Mouse (Mus musculus) thymus, postnatal 10 days (tissue): ENCODE results near the gene Tchp.

Source experiments
- DNase-seq, 2 experiments: peaks; one replicate each; pipeline ENCODE4 v3.0.0; 2021; ENCODE audit warnings: low spot score in 2 of 2

Tchp gene

DNA sequence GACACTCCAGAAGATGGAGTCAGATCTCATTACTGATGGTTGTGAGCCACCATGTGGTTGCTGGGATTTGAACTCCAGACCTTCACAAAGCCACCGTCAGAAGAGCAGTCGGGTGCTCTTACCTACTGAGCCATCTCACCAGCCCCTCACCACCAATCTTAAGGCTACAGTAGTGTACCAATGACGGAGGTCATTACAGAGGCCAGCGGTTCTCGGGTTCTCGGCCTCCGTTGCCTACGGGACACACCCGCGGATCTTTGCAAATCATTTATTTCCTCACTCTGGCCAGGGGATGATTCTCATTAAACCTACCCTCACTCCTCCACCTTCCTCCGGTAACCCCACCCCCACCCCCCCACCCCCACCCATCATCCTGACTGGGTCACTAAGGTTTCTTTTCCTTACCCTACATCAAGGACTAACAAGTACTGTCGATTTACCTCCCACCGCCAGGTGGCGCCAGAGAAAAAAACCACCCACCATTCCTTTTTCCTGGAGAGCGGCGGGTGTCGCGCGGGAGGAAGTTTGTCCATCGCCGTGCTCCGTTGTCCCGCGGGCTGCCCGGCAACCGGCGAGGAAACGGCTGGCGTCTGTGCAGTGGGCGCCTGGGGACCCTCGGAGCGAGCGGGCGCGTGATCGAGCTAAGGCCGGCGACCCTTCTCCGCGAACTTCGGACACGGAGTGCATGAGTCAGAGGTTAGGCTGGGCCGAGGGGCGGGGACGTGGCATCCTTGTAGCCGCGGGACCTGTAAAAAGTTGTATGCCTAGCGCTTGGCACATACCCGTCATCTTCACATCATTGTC lies at the start of gene Tchp:
Gene Tchp (plus strand): TSS at position 496 of the 804 bp plus-strand sequence.
- DNase-seq = peak; percentile 86 to 95

DNA sequence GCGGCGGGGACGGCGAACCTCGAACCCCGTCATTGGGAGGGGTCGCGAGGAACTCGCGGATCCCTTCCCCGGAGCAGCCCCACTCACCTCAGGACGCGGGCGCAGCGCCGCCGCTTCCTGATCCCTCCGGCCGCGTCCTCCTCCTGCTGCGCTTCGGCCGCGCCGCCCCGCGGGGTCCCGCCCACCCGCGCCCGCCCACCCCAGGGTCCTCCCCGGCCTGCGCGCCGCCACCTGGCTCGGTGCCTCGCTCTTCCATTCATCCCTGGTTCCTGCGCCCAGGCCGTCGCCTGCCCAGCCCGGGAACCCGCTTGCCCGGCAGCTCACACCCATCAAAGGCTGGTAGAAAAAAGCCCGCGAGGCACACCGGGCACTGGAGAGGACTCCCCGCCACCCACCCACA lies 49.3 kb upstream of the Tchp start, which contains the start of gene Trpv4:
Gene Trpv4 (minus strand): TSS at position 167 of the 400 bp plus-strand sequence.
- DNase-seq = no peak

DNA sequence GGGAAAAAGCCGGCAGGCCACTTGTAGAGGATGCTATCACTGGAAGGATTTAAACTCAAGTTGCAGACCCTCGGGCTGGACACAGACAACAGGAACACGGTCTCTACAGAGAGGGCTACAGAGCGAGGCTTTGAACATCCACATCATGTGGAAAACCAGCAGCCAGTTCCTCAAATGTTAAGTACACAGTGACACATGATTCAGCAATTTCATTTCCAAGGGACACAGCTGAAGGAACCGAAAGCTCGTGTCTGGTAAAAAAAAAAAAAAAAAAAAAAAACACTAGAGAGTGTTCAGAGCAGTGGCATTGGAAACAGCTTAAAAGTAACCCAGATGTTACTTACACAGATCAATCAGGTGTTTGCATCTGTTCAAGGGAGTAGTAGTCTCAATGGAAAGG lies 46.5 kb upstream of the Tchp start:
- DNase-seq = no peak

DNA sequence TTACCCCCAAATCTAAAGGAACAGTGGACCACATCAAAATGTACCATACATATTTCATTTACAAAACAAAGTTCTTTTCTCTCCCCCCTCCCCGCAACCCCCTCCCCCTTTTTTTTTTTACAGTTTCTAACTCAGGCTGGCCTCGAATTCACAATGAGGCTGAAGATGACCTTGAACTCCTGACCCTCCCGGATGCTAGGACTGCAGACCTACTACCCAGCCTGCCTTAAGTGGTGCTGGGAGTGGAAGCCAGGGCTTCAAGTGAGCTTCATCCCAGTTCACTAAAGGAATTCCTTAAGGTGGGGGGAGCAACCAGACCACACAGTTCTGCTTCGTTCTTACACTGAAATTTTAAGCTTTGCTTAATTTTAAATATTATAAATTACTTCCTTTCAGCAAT lies 43.4 kb upstream of the Tchp start:
- no peak for DNase-seq

DNA sequence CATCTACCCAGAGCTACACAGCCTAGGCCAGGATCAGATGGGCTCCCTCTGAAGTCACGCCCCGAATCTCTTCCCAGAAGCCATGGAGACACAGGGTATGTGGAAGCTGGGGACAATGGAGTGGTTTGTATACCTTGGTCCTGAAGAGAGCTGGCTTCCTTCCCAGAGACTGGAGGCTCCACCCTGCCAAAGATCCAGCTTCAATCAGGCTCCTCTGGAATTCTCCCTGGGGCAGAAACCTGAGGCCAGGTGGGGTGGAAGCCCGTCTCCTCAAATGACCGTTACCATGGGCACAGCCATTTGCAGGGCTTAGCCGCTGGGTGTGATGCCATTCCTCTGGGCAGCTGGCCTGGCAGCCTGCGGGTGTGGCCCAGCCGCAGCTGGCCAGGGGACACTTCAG lies 42.8 kb upstream of the Tchp start:
- no peak for DNase-seq

DNA sequence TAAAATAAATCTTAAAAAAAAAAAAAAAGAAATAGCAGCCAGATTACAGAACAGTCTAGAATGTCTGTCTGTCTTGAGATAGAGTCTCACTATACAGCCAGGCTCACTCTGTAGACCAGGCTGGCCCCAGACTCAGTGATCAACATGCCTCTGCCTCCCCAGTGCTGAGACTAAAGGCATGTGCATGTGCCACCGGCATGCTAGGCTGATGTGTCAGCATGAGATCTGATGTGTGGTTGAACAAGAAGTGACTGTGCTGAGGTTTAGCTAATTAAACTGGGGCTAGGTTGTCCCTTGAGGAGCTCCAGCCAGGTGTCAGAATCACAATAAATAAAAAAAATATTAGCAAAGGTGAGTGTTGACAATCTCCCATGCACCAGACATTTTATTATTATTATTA lies 40.9 kb upstream of the Tchp start:
- no peak for DNase-seq

DNA sequence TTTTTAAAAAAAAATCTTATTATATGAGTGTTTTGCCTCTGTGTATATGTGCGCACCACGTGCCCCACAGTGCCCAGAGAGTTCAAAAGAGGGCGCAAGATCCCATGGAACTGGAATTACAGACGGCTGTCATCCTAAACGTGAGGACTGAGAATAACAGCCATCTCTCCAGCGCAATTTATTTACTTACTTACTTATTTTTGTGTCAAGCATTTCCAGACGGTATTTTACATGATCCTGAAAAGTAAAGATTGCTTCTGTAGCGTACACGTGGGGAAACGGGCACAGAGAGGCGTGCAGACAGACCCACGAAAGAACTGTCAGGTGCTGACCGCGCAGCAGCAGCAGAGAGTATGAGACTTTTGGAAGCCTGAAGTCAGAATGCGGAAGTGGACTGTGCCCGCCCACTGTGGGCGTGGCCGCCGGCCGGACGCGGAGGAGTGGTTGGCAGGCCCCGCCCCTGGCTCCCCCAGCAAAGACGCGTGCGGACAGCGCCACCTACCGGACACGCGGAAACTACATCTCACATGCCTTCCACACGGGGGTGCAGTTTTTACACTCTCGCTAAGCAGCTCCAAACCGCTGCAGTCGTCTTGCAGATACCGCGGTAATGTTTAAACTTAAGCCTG lies 40.2 kb upstream of the Tchp start:
- peak; percentile 97 to 100 for DNase-seq

DNA sequence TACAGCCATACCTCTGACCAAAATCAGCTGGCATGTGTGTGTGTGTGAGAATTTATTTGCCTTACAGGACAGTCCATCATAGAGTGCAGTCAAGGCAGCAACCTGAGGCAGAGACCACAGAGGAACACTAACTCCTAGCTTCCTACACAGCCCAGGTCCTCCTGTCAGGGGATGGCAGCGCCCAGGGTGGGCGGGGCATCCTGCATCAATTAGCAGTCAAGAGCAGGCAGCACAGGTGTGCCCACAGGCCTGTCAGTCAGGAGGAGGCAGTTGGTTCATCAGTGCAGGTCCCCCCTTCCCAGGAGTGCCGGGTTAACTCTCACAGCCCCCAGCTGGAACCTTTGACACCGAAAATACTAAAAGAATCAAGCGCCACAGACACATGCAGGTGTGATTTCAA lies 38.5 kb upstream of the Tchp start:
- DNase-seq = no peak

DNA sequence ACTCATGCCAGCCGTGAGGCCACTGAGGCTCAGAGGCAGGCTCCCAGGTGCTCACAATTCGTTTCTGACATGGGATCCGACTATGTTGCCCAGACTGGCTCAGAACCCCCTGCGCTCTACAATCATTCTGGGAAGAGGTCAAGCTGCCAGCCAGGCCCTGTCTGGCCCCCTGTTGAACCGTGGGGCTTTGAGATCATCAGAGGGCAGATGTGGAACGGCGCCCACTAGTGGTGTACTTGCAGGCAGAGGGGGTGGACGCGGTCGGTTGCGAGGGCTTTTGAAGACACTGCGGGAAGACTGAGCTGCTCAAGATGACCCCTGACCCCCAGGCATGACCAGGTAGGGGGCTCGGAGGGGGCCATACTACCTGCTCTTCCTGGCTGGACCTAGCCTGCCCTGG lies 34.4 kb upstream of the Tchp start:
- DNase-seq = no peak

DNA sequence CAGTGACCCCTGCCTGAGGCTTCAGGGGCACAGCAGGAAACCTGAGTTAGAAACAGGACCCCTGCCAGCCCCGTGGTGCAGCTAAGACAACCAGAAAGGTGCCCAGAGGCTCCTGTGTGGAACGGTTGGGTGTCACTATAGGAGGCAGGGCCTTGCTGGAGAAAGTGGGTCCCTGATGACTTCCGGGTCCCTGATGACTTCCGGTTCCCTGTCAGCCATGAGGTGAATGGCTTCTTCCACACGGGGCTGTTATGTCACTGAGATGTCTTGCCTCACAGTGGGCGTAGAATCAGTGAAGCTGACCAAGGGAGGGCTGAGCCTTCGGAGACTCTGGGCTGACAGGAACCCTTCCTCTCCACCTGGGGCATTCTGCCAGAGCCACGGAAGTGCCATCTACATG lies 33.0 kb upstream of the Tchp start:
- DNase-seq = no peak

DNA sequence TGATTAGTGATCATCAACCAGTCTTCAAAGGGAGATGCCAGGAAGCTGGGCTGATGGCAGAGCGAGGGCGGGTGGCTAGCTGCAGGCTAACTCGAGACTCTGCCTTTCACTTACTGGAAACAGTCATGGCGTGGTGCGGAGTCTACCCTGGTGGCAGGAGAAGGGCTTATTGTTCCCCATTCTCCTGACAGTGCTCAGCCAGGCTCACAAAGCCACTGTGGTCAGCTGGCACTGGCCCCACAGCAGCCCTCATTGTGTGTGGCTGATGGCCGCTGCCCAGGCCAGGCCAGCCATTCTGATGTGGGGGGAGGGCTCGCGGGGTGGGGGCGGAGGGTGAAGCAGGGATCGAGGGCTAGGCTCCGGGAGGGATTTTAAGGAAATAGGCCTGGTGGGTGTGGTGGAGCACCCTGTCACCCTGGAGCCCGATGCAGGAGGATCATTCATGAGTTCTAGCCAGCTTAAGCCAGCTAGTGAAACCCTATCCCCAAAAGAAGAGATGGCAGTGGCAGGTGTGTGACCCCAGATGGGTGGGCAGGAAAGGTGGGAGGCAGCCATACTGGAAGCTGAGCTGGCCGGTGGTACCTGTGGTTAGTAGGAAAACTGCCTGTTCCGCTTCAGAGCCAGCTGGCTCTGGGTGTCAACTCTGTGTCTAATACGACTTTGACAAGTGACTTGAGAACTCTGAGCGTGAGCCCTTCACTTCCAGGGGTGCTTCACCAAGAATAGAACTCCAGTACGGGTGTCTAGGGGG lies 27.5 kb upstream of the Tchp start:
- peak in 1 of 2 experiments; percentile 28 for DNase-seq

DNA sequence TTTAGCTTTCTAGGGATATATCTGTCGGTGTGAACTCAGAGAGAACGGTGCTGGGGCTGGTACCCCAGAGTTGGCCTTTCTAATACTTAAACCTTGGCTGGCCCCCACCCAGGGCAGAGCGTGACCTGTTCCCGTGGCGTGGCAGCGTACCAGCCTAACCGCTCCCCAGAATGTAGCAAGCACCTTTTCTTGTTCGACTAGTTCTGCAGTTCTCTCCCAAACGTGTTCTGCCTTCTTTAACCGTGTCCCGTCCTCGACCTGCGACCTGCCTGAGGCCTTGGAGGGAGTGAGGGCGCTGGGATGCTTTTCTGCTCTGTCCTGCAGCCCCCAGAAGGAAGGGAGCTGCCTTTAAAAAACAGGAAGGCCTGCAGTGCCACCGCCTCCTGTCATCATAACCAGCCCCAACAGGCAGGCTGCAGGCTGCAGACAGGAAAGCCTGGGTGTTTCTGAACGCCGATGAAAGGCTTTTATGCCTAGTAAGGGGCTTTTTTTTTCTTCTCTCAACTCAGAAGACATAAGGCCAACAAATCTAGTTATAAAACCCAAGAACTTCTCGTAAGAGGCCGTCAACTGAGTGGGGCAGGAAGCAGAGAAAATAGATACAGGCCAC lies 26.8 kb upstream of the Tchp start:
- peak in 1 of 2 experiments; percentile 52 for DNase-seq

DNA sequence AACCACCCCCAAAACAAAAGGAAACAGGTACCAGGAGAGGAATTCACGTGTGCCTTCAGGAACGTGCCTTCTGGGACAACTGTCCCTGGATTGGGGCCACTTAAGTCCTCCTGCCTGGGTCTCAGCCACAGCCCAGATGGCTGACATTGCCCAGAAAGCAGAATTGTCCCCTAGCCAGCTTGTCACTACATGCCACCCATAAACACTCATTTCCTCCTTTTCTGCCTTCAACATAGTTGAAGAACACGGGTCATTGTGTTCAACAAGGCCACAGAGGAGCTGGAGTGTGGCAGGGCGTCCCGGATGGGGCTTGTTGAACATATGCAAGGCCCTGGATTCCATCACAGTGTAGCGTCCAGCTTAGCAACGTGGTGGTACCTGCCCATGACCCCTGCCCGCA lies 25.8 kb upstream of the Tchp start:
- no peak for DNase-seq

DNA sequence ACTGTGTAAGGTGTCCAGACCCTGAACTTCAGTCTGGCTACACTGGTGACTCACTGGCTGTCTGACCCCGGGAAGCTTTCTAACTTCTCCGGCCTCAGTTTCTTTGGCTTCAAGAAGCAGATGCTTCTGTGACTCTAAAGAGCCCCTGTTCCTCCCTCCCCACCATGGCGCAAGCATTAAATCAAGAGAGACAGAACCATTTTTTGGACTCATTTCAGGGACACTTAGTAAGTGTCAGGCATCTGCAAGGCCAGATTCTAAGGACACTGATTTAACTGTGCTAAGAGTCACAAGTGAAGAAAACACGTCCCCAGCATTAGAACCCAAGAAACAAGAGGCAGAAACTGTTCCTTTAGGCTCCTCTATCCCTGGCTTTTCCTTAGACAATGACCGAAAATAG lies 21.6 kb upstream of the Tchp start:
- no peak for DNase-seq

DNA sequence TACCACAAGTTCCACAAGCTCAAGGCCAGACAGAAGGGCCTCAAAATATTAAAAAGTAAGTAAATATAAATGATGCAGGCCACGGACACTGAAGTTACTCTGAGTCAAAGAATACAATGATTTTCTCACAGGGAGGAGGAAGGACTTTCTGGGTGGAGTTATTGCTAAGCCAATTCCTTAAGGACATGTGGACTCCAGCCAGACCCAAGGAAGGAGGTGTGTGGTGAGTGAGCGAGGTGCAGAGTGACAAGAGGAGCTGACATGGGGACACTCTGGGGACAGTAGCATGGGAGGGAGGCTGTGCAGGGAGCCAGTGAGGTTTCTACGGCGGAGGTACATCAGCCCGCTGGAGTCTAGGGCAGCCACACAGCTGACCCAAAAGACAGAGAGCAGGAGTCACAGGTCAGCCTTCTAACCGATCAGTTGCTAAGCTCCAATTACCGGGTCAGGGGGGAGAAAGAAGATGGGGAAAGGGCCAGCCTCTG lies 20.8 kb upstream of the Tchp start:
- DNase-seq = no peak

DNA sequence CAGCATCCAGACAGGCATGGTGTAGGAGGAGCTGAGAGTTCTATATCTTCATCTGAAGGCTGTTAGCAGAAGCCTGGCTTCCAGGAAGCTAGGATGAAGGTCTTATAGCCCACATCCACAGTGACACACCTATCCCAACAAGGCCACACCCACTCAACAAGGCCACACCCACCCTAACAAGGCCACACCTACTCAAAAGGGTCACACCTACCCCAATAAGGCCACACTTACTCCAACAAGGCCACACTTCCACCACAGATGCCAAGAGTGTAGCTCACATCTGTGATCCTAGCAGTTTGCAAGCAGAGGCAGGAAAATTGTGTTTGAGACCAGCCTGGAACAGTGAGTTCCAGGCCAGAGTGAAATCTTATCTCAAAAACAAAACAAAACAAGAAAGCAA lies 19.7 kb upstream of the Tchp start:
- DNase-seq = no peak

DNA sequence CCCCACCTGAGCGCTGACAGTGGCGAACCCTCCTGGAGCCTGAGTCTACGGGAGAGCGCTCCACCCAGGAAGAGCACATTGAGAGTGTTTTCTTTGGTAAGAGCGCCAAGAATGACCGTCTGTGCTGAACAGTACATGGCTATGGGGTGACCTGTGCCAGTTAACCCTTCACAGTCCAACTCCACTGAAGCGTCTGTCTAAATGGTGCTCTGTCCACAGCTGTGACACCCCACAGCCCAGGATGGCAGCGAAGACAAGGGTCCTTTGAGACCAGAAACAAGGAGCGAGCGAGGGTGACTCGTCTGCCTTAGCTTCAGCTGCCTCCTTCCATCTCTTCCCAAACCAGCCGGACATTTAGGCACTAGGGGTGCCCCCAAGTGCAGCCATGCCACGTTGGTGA lies 18.9 kb upstream of the Tchp start:
- no peak for DNase-seq

DNA sequence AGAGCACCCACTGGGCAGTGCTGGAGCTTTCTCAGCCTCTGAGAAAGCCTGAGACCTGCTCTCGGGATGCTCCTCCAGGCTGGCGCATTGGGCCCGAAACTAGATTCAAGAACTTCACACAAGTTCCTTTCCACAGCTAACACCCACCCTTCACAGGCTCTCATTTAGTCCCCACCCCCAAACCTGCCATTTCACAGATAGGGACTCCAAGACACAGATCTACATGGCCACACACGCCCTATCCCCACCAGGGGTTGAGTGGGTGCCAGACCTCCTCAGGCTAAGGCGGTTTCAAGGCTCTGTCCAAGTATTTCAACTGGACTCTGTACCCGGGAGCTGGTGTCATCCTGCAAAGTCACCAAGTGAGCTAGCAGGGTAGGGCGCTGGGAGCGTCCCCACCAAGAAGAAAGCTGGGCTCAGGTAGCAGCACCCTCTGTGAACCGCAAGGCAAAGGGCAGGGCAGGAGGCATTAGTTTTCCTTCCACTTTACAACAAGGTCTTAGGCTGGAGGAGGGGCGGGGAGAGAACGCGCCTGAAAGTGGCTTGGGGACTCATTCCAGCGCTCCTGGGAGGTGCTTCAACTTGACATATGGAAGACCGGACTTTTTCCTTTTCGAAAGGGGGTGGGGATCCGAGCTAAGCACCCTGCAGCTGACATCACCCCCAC lies 17.7 kb upstream of the Tchp start:
- peak in 1 of 2 experiments; percentile 25 for DNase-seq

DNA sequence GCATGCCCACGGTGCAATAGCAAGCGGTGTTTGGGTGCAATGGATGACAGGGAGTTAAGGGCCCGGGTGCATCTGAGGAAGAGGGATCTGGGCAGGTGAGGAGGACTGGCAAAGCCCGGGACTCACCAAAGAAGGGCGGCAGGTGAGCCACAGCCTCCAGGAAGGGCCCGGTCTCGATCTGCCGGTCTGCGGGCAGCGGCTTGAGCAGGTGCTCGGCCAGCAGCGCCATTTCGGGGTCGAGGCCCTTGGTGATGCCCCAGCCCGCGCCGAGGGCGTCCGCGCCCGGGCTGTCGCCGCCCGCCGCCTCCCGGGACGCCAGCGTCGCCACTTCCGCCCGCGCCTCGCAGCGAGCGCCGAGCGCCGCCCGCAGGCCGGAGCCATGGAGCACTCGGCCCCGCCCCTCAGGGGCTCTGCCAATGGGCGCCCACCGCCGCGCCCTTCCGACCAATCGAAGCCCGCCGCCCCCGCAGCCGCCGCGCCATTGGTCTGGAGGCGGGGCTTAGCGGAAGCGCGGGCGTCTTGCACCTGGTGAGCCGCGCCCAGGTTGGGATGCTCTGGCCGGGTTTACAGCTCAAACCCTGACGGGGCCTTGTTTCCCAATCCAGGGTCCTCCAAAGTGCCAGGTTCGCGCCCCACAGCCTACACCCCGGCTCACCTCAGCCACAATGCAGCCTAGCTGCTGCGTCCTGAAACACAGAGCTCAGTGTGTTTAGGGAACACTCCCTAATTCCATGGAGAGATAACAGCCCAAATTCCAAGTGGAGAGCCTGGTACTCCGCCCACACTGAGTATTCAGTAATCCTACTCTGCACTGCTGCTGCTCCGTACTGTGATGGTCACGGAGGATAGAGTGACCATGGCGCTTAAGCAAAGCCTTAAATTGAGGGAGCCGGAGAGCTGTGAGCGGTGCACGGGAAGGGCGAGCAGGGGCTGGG lies 16.7 kb upstream of the Tchp start, which contains the start of gene Gltp:
Gene Gltp (minus strand): TSS at position 352 of the 935 bp plus-strand sequence.
- peak; percentile 93 to 97 for DNase-seq

DNA sequence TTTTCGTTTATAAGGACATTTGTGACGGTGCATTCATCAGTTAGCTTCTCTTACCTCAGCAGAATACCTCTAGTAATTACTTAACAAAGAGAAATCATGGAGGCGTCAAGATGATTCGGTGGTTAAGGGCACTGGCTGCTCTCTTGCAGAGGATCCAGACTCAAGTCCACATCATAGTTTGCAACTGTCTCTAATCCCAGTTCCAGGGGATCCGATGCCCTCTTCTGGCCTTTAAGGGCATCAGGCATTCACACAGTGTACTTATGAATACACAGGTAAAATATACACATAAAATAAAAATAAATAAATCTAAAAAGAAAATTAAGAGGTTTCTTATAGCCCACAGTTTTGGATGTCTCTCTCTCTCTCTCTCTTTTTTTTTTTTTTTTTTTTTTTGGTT lies 11.8 kb upstream of the Tchp start:
- DNase-seq = no peak
